Mouse (Mus musculus) inflammation-experienced regulatory T-cells, adult 6 months (primary cell): Measurements from ENCODE around the gene Utp3. TPM values are rescaled to one million over a fixed set of nuclear protein-coding genes. Genes with fewer than 3 reads are reported as not detected.
A peak's percentile ranks its signal among the peaks of the same experiment; 100 is the strongest.
"Not testable (repeated sequence)": the region's sequence is repeated elsewhere in the genome, so short reads cannot be mapped to it uniquely, and the experiment has no call there.

Source experiments
- ATAC-seq: one replicate; pipeline ENCODE4 v1.8.0; 2017
- polyA plus RNA-seq, 3 experiments: library from polyadenylated mRNA; unstranded; fragments of 100-300 nt; shearing (Covaris generic); gene quantifications; one replicate each; pipeline ENCODE4 v1.2.1; 2017

Utp3 gene
- 10 to 100 TPM; 84.0 to 91.4 (median 88.5) TPM for polyA plus RNA-seq

DNA sequence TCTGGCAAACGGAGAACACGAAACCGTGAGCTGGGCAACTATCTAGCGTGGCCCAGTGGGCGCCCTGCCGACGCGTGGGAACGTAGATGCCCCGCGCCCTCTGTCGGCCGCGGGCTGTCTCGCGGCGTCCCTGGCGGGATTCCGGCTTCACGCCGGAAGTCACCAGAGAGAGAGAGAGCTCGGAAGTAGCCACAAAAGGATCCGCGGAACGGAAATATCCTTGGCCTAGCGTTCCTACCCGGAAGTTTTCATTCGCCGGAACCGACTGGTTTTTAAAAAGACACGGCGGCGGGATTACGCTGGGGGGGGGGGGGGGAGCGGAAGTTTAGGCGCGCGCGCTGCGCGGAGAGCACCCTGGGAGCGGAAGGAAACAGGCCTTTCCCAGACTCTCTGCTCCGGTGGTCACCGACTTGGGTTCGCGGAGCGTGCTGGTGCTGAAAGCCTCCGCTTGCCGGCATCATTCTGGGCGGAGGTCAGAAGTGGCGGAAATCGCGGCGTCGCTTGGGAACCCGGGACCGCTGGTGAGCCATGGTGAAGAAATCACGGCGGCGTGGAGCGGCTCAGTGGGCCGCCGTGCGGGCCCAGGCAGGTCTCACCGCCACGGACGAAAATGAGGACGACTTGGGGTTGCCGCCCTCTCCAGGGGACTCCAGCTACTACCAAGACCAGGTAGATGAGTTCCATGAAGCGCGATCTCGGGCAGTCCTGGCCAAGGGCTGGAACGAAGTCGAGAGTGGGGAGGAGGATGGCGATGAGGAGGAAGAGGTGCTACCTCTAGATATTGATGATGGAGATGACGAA, at the start of gene Utp3:
TSS of gene Utp3 (plus strand) at position 377 of the 801 bp plus-strand sequence.
- ATAC-seq: peak; percentile 90

DNA sequence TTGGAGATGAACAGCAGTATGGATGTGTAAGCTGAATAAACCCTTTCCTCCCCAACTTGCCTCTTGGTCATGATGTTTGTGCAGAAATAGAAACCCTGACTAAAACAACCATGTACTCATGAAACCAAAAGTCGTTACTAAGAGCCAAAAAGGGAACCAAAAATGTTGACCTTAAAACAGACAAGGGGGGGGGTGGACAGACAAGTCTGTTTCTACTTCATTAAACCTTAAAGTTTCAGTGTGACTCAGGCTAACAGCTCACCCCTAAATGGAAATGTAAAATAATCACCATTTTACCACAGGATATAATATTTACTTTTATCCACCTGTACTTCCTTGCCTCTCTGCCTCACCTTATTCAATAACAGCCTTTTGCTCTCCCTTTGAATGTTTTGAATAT, 45.7 kb upstream of the Utp3 start:
- ATAC-seq: no peak

DNA sequence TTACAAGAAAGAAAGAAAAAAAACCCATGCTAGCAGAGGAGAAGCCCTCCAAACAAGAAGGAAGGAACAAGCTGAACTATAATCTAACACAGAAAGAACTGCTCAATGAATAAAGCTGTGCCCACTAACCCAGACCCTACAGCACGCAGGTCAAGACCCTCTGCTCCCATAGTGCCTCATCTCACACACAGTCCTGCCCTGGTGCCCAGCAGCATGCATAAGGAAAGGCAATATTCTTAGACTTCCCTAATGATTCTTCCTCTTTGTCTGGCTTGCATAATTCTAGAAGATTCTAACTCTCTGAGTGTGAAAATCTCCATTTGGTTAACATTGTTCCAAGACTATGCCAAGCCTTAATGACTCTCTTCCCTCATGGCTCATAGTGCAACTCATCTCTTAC, 45.3 kb upstream of the Utp3 start:
- ATAC-seq: no peak

DNA sequence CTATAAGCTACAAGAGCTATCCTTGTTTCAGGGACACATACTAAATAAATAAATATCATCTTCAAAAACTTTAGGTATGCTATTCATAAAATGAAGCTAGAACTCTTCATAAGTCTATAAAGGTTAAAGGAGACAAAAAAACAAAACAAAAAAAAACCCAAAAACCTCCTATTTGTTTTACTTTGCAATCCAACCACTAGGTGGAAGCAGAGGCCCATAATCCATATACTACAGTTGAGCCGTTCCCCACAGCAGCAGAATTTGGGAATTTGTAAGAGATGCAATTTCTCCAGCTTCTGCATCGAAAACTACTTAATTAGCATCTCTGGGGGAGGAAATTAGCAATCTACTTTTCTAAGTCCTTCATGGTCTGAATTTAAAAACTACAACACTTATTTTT, 35.0 kb upstream of the Utp3 start:
- peak; percentile 83 for ATAC-seq

DNA sequence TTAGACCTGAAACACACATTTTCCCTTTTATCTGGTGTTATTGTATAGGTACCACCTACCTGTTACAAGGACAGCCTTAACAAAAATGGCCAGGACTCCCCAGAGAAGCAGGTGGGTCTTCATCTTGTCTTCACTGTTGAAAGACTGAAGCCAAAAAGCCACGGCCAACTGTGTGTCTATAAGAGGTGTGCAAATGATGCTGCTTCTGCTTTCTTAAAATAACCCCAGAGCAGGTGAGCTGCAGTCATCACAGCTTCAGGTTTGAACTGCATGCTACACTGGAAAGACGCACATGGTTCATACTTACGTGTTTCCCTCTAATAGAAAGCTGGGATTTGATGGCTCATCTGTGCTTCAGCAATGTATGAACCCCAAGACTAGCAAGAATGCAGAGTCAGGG, 26.6 kb upstream of the Utp3 start, which contains the start of gene Jchain:
TSS of gene Jchain (minus strand) at position 235 of the 400 bp plus-strand sequence.
- ATAC-seq: no peak

DNA sequence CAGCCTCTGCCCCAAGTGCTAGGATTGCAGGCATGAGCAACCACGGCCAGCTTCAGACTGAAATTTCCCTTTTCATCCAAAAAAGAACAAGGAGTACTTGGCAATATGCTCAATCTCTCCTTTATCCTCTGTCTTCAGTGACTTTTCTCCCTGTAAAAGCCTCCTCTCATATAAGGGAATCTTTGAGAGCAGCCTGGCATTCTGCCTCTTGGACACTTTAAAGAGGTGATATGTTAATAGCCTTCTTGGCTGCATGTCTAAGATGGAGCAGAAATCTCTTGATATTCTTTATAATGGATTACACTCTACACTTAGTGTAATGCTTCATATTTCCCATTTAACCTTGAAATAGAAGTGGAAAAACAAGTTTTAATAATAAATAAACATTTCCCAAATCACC, 23.4 kb upstream of the Utp3 start:
- no peak for ATAC-seq

DNA sequence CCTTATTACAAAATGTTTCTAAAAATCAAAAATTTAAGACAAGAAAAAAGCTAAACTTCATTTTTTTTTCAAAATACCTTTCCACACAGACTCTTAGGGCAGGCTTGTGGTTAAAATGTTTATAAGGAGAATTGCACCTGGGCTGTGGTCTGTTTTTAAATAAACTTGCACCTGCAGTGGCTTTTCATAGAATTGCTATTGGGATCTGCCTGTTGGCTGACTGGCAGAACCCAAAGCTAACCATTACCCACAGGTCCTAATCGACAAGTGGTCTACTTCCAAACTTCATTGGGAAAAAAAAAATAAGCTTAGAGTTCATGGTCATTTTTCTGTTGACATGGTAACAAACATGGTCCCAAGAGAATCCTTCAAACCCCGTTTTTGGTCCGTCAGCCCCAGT, 19.6 kb upstream of the Utp3 start:
- ATAC-seq: no peak

DNA sequence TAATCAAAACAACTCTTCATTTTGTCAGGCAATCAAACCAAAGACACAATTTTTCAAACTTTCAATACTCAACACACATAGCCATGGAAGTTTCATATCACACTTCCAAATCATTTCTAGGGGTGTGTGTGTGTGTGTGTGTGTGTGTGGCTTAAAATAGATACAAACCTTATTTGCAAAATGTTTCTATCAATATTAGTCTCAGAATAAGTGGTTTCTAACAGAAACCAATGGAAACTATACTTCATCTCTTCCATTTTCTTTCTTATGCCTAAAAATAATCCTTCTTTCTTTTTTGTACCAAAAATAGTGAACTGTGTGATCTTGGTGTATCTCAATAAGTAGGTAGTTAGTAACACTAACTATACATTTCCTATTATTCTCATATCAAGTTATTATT, 13.4 kb upstream of the Utp3 start:
- ATAC-seq: no peak

DNA sequence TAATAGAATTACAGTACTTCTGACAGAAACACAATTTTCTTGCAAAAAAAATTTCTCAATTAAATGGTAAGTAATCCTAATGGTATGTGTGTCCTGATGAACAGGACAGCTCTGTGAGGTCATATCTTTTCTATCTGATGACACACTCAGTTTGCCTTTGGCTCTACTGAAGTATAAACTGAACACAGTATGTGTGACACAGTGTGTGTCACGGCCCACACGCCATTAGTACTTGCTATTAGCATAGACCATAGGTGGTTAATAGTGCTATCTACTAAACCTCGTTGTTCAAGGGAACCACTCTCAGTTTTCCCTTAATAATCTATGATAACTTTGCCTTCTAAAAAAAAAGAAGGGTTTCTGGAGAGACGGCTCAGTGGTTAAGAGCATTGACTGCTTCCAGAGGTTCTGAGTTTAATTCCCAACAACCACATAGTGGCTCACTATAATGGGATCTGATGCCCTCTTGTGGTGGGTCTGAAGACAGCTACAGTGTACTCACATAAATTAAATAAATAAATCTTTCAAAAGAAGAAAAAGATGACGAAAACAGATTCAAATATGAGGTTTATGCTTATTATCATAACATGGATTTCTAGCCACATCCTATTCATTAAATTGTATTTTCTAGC, 11.5 kb upstream of the Utp3 start:
- peak; percentile 75 for ATAC-seq

DNA sequence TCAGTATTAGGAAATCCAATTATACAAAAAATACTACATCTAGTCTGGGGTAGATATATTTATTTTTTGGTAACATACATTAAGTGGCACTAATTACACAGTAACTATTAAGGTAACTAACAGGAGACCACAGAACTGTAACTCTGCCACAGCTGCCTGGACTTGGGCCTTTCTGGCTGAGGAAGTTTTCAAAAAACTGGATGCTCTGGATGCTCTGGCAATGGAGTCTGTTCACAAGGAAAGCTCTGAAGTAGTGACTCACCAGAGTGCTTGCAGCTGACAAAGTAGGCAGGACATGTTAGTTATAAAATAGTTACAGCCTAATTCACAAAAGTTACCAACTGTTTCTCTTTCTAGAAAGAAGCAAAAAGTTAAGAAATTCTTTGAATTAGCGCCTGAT, 9.9 kb upstream of the Utp3 start:
- ATAC-seq: not testable (repeated sequence)

DNA sequence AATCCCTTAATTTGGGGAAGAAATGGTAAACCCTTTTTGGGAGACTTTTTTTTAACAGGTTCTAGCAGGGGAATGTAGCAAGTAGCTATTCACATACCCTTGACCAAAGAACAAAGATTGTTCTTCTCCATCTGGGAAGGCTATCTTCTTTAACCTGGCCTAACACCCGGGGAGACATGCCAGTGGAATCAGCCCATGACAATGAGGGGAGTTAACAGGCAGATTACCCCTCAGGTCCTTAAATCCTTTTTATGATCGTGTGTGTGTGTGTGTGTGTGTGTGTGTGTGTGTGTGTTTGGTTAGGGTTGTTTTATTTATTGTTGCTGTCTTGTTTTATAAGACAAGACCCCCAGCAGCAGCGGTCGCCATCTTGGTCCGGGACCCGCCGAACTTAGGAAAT, 8.7 kb upstream of the Utp3 start:
- ATAC-seq: no peak

DNA sequence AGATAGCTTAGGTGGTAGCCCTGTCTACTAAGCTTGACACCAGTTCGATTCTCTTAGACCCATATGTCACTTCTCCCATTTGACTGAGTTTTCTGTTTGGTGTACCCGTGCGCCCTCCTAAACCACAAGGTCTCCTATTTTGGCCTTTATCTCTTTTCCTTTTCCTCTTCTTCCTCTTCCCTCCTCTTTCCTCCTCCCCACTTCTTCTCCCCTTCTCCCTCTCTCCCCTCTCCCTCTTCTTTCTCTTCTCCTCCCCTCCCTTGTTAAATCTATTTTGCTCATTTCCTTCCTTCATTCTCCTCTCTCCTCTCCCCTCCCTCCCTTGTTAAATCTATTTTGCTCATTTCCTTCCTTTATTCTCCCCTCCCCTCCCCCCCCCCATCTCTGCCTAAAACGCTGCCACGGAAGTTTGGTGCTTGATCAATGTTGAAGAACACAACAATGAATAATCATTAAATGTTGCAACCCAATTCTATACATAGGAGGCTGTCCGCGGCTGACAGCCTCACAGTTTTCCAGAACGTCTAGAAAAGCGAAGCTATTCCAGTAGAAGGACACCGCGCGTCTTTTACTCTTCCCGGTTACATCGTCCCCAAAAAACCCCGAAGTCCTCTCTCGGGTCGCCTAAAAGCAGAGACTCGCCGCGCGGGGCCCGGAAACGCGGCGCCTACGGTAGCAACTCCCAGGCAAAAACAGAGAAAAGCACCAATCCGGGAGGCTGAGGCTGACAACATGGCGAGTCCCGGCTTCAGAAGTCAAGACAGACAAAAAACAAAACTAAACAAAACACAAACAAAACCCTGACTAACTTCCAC, 784 bp upstream of the Utp3 start:
- ATAC-seq: peak; percentile 68

DNA sequence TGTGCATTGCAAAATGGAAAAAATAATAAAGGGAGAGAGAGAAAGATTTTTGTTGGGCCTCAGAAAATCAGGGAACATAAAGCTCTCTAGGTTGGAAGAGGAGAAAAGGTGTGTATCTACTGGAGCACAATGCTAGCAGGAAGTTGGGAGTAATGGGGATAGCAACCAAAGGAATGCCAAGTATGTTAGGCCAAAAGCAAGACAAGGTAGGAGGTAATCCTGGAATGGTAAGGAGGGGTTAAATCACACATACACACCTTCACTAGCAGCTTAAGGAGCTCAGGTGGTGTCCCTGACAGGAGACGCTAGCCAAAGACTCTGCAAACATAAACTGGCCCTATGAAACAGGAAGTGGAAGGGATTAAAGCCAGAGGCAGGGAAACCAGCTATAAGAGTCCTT, 4.7 kb downstream of the Utp3 start:
- ATAC-seq: no peak

DNA sequence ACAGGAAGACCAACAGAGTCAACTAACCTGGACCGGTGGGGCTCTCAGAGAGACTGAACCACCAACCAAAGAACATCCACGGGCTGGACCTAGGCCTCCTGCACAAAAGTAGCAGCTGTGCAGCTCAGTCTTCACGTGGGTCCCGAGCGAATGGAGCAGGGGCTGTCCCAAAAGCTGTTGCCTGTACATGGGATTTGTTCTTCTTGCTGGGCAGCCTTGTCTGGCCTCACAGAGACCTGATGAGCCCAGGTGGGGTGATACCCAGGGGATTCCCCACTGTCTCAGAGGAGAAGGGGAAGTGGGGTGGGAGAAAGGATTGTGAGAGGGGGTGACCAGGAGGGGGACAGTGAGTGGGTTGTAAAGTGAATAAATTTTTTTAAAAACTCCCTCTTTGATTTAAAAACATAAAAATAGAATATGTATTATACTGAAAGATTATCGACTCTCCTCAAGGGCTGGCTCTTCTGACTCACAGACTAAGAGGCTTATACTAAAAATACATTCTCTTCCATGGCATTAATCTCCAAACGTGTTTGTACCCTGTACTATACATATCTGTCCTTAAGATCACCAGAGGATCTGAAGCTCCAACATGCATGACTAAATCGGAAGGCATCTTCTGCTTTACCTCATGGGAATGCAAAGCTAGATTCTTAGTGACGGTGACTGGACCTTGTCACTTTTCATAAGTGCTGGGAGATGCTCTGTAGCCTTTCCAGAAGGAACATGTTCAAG, 7.0 kb downstream of the Utp3 start:
- no peak for ATAC-seq

DNA sequence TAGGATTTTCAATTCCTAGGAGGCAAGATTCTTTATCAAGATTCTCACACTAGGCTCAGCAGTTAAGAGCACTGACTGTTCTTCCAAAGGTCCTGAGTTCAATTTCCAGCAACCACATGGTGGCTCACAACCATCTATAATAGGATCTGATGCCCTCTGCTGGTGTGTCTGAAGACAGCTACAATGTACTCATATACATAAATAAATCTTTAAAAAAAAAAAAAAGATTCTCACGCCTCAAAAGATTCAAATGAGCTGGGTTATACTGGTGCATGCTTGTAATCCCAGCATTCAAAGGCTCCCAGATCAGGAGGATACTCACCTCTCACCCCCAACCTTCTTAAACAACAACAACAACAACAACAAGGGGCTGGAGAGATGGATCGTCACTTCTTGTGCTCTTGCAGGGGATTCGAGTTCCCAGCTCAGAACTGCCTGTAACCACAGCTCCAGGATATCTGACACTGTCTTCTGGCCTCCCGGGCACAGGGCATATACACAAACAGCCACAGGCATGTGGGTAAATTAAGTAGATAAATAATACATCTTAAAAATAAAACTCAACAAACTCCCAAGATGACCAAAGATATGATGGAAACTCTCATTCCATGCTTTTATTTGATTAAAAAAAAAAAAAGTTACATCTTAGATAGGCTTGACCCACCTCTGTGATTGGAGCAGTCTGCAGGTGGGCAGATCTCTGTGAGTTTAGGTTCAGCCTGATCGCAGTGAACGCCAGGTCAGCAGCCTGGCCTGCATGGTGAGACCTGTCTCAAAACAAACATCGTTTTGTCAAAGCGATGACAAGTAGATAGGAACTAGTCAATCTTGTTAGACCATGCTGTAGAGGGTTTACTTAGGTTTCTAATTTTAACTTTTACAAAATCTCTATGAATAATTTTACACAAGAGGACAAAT, 8.9 kb downstream of the Utp3 start:
- ATAC-seq: no peak

DNA sequence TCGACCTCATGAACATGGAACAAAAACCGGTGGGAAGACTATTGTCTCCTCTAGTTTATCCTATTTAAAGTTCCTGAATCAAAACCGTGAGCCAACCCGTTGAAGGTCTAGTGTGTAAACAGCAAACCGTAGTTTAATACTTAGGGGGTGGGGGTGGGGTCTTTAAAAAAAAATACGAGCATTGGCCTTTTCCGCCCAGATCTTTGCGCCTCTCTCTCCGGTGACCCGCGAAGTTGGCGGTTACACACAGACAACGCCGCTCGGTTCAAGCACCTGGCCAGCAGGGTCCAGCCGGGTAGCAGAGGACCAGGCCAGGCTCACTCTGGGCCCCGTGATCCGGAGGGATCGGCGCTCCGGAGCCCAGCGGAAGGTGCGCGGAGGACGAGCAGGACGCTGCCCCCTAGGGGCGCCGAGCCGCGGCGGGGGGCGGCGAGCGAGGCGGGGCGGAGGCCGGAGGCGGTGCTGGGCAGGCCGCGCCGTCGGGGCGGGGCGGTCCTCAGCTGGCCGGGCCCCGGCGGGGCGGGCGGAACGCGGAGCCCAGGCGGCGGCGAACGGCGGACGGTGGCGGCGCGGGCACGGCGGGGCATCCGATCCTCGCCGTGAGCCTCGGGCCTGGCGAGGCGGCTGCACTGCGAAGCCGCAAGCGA, 10.4 kb downstream of the Utp3 start, which contains the start of gene Rufy3:
TSS of gene Rufy3 (plus strand) at position 540 of the 647 bp plus-strand sequence.
- peak; percentile 68 for ATAC-seq

DNA sequence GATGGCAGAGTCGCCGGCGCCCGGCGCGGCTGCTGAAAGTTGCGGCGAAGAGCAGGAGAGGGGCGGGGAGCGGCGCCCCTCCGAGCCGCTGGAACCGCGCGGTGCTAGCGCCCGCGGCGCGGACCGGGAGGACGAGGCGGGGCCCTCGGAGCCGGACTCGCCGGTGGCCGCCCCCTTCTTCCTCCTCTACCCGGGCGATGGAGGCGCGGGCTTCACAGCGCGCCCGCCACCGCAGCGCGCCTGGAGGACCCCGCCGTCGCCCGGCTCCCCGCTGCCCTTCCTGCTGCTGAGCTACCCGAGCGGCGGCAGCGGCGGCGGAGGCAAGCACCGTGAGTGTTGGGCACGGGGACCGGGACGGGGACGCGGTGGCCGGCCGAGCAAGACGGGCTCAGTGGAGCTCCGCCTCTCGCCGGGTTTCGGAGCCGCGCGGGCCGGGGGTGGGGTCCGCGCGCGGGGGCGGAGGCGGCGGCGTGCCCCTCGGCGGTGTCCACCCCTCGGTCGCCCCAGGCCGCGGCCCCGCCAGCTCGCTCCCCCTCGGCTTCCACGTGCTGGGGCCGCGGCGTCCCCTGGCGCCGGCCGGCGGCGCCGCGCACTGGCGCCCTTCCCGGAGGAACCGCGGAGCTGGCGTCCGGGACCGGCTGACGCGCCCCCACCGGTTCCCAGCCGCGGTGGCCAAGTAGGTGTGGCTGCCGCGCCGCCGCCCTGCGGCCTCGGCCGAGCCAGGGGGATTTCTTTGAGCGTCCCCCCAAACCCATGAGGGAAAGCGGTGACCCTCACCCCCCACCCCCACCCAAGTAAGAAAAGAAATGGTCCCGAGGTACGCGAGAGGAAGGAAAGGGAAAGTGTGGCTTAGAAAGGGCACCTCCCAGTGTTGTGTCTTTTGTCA, 11.1 kb downstream of the Utp3 start:
- peak; percentile 51 for ATAC-seq

DNA sequence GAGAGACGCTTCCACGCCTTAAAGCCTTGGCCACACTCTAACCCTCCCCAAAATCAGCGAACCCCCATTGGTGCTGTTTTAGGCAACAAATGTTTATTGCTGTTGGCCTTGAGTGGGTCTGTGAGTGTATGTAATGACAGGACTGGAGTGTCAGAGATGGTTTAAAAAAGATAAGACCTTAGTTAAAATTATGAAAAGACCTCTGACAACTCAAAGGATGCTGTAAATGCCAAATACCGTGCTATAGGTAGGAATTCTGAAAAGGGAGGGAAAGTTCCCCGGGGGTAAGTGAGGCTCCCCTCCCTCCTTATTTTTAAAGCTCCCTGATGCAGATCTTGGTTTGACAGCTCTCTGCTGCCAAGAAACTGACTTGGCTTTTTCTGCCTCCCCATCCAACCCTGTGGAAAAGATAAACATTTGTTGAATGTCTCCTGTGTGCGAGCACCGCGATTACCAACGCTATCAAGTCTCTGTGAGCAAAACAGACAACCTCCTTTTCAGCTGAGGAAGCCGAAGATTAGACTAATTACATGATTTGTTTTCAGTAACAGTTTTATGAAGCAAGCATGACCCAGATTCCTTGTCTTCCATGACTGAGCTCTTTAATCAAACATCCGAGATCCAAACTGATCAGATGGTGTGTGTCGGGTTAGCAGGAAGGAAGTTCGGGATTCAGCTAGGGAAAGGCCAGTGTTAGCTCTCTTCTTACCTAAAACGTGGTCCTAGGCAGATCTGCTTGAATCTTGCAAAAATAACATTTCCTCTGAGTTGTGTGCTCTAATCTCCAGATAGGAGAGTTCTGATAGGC, 12.0 kb downstream of the Utp3 start:
- ATAC-seq: no peak

DNA sequence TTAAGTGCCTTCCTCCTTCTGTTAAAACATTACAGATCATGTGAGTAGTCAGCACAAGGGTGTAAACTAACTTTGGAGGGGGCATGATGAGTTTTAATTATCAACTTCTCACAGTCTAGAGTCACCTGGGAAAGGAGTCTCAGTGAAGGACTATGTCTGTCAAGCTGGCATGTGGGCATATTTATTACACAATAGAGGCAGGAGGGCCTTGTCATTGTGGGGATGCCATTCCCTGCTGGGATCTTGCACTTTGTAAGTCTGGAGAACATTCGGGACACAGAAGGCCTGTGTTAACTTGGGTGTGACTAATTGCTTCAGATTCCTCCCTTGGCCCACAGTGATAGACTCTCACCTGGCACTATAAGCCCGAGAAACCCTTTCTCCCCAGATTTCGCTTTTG, 15.3 kb downstream of the Utp3 start:
- ATAC-seq: no peak
